Comparison of ENCODE assay signal across 8 mouse cellular contexts in genomic region chr9:123367636-123368035, GRCm38 (mm10). TPM values are rescaled to one million over a fixed set of nuclear protein-coding genes. Genes with fewer than 3 reads are reported as not detected.
DNase-seq lines count a peak whose midpoint lies in the region; ATAC-seq and TF ChIP-seq lines count a peak whose summit lies in the region.

No protein-coding gene starts in this region.

- no peaks in the 10 kb centered on the region for H3K79me2 ChIP-seq in macrophage (ENCODE audit: inconsistent target)

- peaks cover 28% of the 10 kb centered on the region for H3K4me1 ChIP-seq in erythroblast, embryonic 14.5 days (ENCODE audit: control insufficient read depth)
- peaks cover 2% of the 10 kb centered on the region for H3K4me1 ChIP-seq in ES-Bruce4 (ENCODE audit: control insufficient read depth, insufficient read depth, low read length)
- H3K4me1 ChIP-seq in forebrain, embryonic 16.5 days (replicated peaks; ENCODE audit: control insufficient read depth, insufficient read depth, low read length): peaks cover 15% of the 10 kb centered on the region

- ATAC-seq in erythroblast, adult 5-6 weeks (replicated peaks; ENCODE audit: low FRiP score, poor library complexity, severe bottlenecking): no peak
- ATAC-seq in forebrain, embryonic 16.5 days: no peak

- H3K4me2 ChIP-seq in forebrain, embryonic 16.5 days (ENCODE audit: low read length): peak overlapping the region; percentile 95

- TF ChIP-seq CTCF in ES-Bruce4 (IDR thresholded peaks at IDR 0.05; ENCODE audit: low read depth, low read length): no peak

- peaks cover 9% of the 10 kb centered on the region for H3K27me3 ChIP-seq in erythroblast, embryonic 14.5 days (ENCODE audit: control insufficient read depth)
- H3K27me3 ChIP-seq in ES-Bruce4 (ENCODE audit: control insufficient read depth, insufficient read depth, low read length, poor library complexity, severe bottlenecking): no peaks in the 10 kb centered on the region
- no peaks in the 10 kb centered on the region for H3K27me3 ChIP-seq in forebrain, embryonic 16.5 days (replicated peaks; ENCODE audit: control insufficient read depth, insufficient read depth, low read length)

- no peak for TF ChIP-seq EP300 in ES-Bruce4 (IDR thresholded peaks at IDR 0.05; ENCODE audit: insufficient read depth, low read depth, low read length)

- DNase-seq in spleen, adult 18-20 months: no peak
- DNase-seq in layer of hippocampus, adult 9-11 months: no peak
- no peak for DNase-seq in layer of hippocampus, adult 18-20 months (ENCODE audit: low spot score in 2 of 2)

- no peaks in the 10 kb centered on the region for H3K9me3 ChIP-seq in erythroblast, embryonic 14.5 days (ENCODE audit: control insufficient read depth, low read length)
- H3K9me3 ChIP-seq in ES-Bruce4 (replicated peaks; ENCODE audit: control insufficient read depth, insufficient read depth, low read length, poor library complexity, severe bottlenecking): no peaks in the 10 kb centered on the region
- no peaks in the 10 kb centered on the region for H3K9me3 ChIP-seq in forebrain, embryonic 16.5 days (ENCODE audit: control insufficient read depth, low read length)

- H3K27ac ChIP-seq in ES-Bruce4 (ENCODE audit: insufficient read depth, low read length) (no peak overlapping the region), macrophage (no peak overlapping the region)
- H3K27ac ChIP-seq in forebrain, embryonic 16.5 days (ENCODE audit: low read length): no peak overlapping the region

- peaks cover 15% of the 10 kb centered on the region for H3K36me3 ChIP-seq in erythroblast, embryonic 14.5 days (ENCODE audit: control insufficient read depth)
- no peaks in the 10 kb centered on the region for H3K36me3 ChIP-seq in ES-Bruce4 (ENCODE audit: control insufficient read depth, insufficient read depth, low read length, poor library complexity, severe bottlenecking)
- peaks cover 2% of the 10 kb centered on the region; the same call in 1 of the 2 replicates for H3K36me3 ChIP-seq in forebrain, embryonic 16.5 days (ENCODE audit: control insufficient read depth, insufficient read depth)
- H3K36me3 ChIP-seq in macrophage (ENCODE audit: inconsistent target): no peaks in the 10 kb centered on the region; the same call in 1 of the 2 replicates

- peak overlapping the region; percentile 83 for H3K9ac ChIP-seq in ES-Bruce4 (ENCODE audit: low read depth, poor library complexity, severe bottlenecking)
- H3K9ac ChIP-seq in forebrain, embryonic 16.5 days (replicated peaks; ENCODE audit: low read depth, low read length): no peak overlapping the region

- peak overlapping the region; percentile 87 for H3K4me3 ChIP-seq in erythroblast, embryonic 14.5 days (replicated peaks)
- H3K4me3 ChIP-seq in ES-Bruce4 (ENCODE audit: low read depth, low read length) (no peak overlapping the region), macrophage (ENCODE audit: inconsistent target) (peak overlapping the region; percentile 98)
- H3K4me3 ChIP-seq in forebrain, embryonic 16.5 days (replicated peaks; ENCODE audit: low read length): peak overlapping the region; percentile 66

- TF ChIP-seq POLR2A in ES-Bruce4 (IDR thresholded peaks at IDR 0.05; ENCODE audit: insufficient read depth, low read length): no peak

RNA-seq across cellular contexts. Expression of gene Lars2, which starts 0.9 kb away (rescaled TPM):
- polyA plus RNA-seq in erythroblast, embryonic 14.5 days (2012): 1.4 and 6.2 TPM in 2 replicates
- total RNA-seq in erythroblast, adult 5-6 weeks (2015; ENCODE audit: low replicate concordance): 2,544 and 3,040 TPM in 2 replicates
- 52.1 and 815 TPM in 2 replicates for total RNA-seq in erythroblast, adult 5-6 weeks (2017; ENCODE audit: low replicate concordance)
- polyA plus RNA-seq in ES-Bruce4 (2011; ENCODE audit: insufficient read depth, insufficient read length, low read depth, missing spikeins): 6,627 and 6,889 TPM in 2 replicates
- 763 and 906 TPM in 2 replicates for polyA plus RNA-seq in forebrain, embryonic 16.5 days (2015; fragmentation: Nextera tagmentation; extraction: Ambion mirVana)
- 100 to 1,000 TPM in 2 of 26 experiments, 10 to 100 TPM in 23, 1 to 10 TPM in 1; 8.6 to 164 (median 40.5) TPM for total RNA-seq in macrophage (2018; cell fraction: chromatin; rRNA removed)
- 10 to 100 TPM in 13 of 26 experiments, 1 to 10 TPM in 13; 5.1 to 21.8 (median 10.0) TPM for total RNA-seq in macrophage (2018; cell fraction: cytosol; rRNA removed)
- total RNA-seq in macrophage (2018; cell fraction: nucleus; rRNA removed): 10 to 100 TPM in 25 of 26 experiments, 1 to 10 TPM in 1; 8.5 to 47.0 (median 27.1) TPM
- polyA plus RNA-seq in macrophage (2018): 117 to 494 TPM (median 405 TPM) in 3 replicates
- total RNA-seq in layer of hippocampus, adult 18-20 months (2021): 10 to 100 TPM; 59.7 to 67.7 TPM

Comparison
In these comparisons a context has a peak if more than half of its experiments do, and no peak if none do; other contexts are left out.
1. RNA of gene Lars2, which starts 0.9 kb away (polyA plus RNA-seq): 6,627 to 6,889 TPM in ES-Bruce4, 763 to 906 TPM in forebrain, embryonic 16.5 days and 117 to 494 TPM in macrophage; 1.4 to 6.2 TPM in erythroblast, embryonic 14.5 days; every median in the first group is over 10 times any median in the second.